Mouse (Mus musculus) liver, embryonic 14.5 days (tissue): ENCODE results near the gene Ppp6r3. TPM values are rescaled to one million over a fixed set of nuclear protein-coding genes. Genes with fewer than 3 reads are reported as not detected.
"Not testable (repeated sequence)": the region's sequence is repeated elsewhere in the genome, so short reads cannot be mapped to it uniquely, and the experiment has no call there.

Experiments
- ATAC-seq: fragments of 200-750 bp; cut with Nextera tagmentation; 2 replicates; pipeline ENCODE4 v1.8.0; 2017; ENCODE audit warnings: moderate number of reproducible peaks, mild to moderate bottlenecking, moderate library complexity; ENCODE audit not compliant: insufficient read depth
- DNase-seq, 3 experiments: peaks; one replicate each; pipeline ENCODE4 v3.0.0-alpha.2; 2012 to 2013; ENCODE audit warnings: low read depth in 3 of 3, low spot score in 3 of 3
- H3K27ac ChIP-seq: fragments of 300-500 bp; sonication (generic); 2 replicates; pipeline ENCODE4 v1.5.1; 2014; ENCODE audit warnings: moderate library complexity, mild to moderate bottlenecking, control low read depth, inconsistent platforms
- H3K27me3 ChIP-seq: fragments of 300-500 bp; sonication (generic); 2 replicates; pipeline ENCODE4 v1.6.1; 2014; ENCODE audit warnings: mild to moderate bottlenecking, low read length, moderate library complexity; ENCODE audit not compliant: control insufficient read depth, insufficient read depth
- H3K36me3 ChIP-seq: fragments of 300-500 bp; sonication (generic); replicated peaks from 2 replicates; pipeline ENCODE4 v1.6.1; 2014; ENCODE audit warnings: low read depth; ENCODE audit not compliant: control insufficient read depth, insufficient read depth
- H3K4me1 ChIP-seq, 2 experiments: fragments of 200-500 bp in 1 of 2; fragments of 300-500 bp in 1 of 2; sonication (generic) in 1 of 2; replicated peaks; 2 replicates each; pipeline ENCODE4 v1.6.1; 2012 to 2014; ENCODE audit warnings: antibody characterized with exemption in 1 of 2, inconsistent platforms in 1 of 2, low read length in 1 of 2; ENCODE audit not compliant: control insufficient read depth in 2 of 2, insufficient read depth in 2 of 2
- H3K4me2 ChIP-seq: fragments of 300-500 bp; sonication (generic); 2 replicates; pipeline ENCODE4 v1.6.1; 2014; ENCODE audit warnings: low read depth, mild to moderate bottlenecking, control low read depth, moderate library complexity
- H3K4me3 ChIP-seq, 2 experiments: fragments of 200-500 bp in 1 of 2; fragments of 300-500 bp in 1 of 2; sonication (generic) in 1 of 2; 2 replicates each; pipeline ENCODE4 v1.5.1; 2012 to 2014; ENCODE audit warnings: low read depth in 2 of 2, low read length in 2 of 2, mild to moderate bottlenecking in 2 of 2, control low read depth in 1 of 2, inconsistent platforms in 1 of 2, moderate library complexity in 1 of 2; ENCODE audit not compliant: insufficient read depth in 1 of 2
- H3K9ac ChIP-seq: fragments of 300-500 bp; sonication (generic); replicated peaks from 2 replicates; pipeline ENCODE4 v1.6.1; 2014; ENCODE audit warnings: mild to moderate bottlenecking, control low read depth, moderate library complexity
- H3K9me3 ChIP-seq: fragments of 300-500 bp; sonication (generic); 2 replicates; pipeline ENCODE4 v1.6.1; 2016; ENCODE audit warnings: low read length, mixed read lengths; ENCODE audit not compliant: control insufficient read depth
- CTCF ChIP-seq: IDR thresholded peaks from 2 replicates; pipeline ENCODE4 v1.5.1; 2016; ENCODE audit warnings: antibody characterized with exemption, low read depth, control low read depth
- EP300 ChIP-seq: IDR thresholded peaks from 2 replicates; pipeline ENCODE4 v1.6.1; 2016; ENCODE audit warnings: antibody characterized with exemption, low read depth
- WGBS: fragments of 180-500 bp; shearing (Covaris S2); extraction: QIAGEN DNeasy Blood & Tissue Kit; methylation state at CpG from one replicate; pipeline ENCODE4 v1.1.7; 2014; ENCODE audit not compliant: insufficient replicate concordance; 5-methylcytosine and 5-hydroxymethylcytosine counted together
- polyA plus RNA-seq, 2 experiments: library from polyadenylated mRNA; depleted of rRNA in 1 of 2; stranded (reverse) in 1 of 2; unstranded in 1 of 2; fragments of >200 nt; fragmentation: Nextera tagmentation in 1 of 2; extraction: Ambion mirVana in 1 of 2; gene quantifications; 2 replicates each; pipeline versions ENCODE4 v1.2.1 to v1.2.3; 2012 to 2014

Gene Ppp6r3
- polyA plus RNA-seq, 2 experiments = 22.6 TPM

DNA sequence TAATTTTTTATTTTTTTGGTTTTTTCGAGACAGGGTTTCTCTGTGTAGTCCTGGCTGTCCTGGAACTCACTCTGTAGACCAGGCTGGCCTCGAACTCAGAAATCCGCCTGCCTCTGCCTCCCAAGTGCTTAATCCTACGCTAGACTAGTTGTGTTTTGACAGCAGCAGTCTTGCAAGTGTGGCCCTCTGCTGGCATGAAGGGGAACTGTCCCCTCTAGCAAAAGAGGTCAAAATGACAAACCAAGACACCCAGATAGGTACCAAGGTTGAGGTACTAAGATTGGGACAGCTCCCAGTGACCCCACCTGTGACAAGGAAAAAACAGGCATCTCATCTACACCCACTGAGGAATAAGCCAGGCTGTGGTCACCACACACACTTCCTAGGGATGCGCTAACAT, 12.2 kb upstream of the Ppp6r3 start:
- not testable (repeated sequence) for ATAC-seq, H3K4me3 ChIP-seq, H3K27ac ChIP-seq, H3K36me3 ChIP-seq, H3K9ac ChIP-seq, H3K4me2 ChIP-seq, DNase-seq, H3K9me3 ChIP-seq, H3K27me3 ChIP-seq
- TF ChIP-seq CTCF = peak; percentile 85
- H3K4me1 ChIP-seq = peaks cover 8 to 17% of the 10 kb centered on the region in 2 experiments
- WGBS = 69% methylated on average over 5 of the region's 5 CpGs

DNA sequence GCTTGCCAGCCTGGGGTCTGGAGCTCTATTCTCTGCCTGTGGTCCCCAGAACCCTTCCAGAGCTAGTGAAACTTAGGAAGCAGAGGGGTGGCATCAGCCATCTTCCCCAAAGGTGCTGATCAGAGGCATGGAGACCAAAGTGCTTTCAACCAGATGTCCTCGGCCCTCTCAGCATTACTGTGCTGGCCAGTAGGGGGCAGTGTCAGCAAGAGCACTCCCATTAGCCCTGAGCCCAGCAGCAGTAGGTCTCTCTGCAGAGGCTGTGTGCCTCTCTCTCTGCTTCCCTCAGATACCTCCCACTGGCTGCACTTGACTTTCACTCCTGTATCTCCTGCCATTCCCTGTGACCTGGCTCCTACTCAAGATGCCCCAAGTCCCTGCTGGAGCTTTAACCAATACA, 11.0 kb upstream of the Ppp6r3 start:
- ATAC-seq (no peak), DNase-seq (no peak)
- no peak for TF ChIP-seq EP300
- peak; percentile 97 for TF ChIP-seq CTCF

DNA sequence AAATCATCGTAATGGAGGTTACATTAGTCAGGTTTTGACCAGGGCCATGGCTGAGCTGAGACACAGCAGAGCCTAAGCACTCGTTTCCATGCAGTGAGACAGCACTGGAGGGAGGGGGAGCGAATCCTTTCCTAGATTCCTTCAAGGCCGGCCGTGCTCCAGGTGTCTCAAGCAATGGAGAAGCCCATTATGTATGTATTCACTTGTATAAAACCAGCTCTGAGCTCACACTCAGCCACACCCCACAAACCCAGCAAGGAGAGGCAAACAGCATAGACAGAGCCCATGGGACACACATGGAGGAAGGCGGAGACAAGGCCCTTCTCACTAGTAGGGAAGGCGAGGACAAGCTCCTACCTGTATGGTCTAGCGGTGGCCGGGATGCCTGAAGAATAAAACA, 10.5 kb upstream of the Ppp6r3 start:
- 86% methylated on average over 9 of the region's 9 CpGs for WGBS
- Histone ChIP-seq H3K9ac (no peak overlapping the region), H3K9me3 (no peaks in the 10 kb centered on the region), H3K4me3 (no peak overlapping the region), H3K27ac (no peak overlapping the region), H3K4me2 (no peak overlapping the region), H3K4me1 (peaks cover 8 to 17% of the 10 kb centered on the region in 2 experiments), H3K27me3 (no peaks in the 10 kb centered on the region), H3K36me3 (no peaks in the 10 kb centered on the region)
- TF ChIP-seq EP300 (no peak), CTCF (no peak)
- ATAC-seq (no peak), DNase-seq (no peak)

More for the DNA sequence above, 11.0 kb upstream of the Ppp6r3 start:
- 21% methylated on average over 1 of the region's 1 CpGs for WGBS
- H3K36me3 ChIP-seq = no peaks in the 10 kb centered on the region
- H3K4me1 ChIP-seq = peaks cover 8 to 17% of the 10 kb centered on the region in 2 experiments
- no peak overlapping the region for H3K27ac ChIP-seq
- H3K9me3 ChIP-seq = no peaks in the 10 kb centered on the region
- no peak overlapping the region for H3K4me2 ChIP-seq
- no peak overlapping the region for H3K4me3 ChIP-seq
- no peak overlapping the region for H3K9ac ChIP-seq
- no peaks in the 10 kb centered on the region for H3K27me3 ChIP-seq

DNA sequence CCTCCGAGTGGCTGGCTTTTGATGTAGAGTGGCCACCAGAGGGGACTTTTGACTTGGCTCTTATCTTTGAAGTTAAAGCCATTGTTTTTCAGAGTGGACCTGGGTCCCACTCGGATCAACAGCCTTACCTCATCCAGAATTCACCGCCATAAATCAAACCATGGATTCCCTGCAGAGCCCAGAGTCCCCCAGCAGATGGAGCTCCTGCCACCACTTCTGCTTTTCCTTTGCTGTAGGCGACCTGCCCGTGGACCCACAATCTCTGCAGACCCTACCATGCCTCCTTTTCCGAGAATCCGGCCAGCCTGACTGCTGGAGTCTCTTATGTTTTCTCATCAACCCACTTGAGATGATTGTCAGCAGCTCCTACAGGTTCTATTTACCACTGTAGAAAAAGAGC, 5.8 kb upstream of the Ppp6r3 start:
- Histone ChIP-seq H3K4me1 (peaks cover 7 to 19% of the 10 kb centered on the region in 2 experiments), H3K4me3 (no peak overlapping the region), H3K9ac (no peak overlapping the region), H3K4me2 (no peak overlapping the region), H3K9me3 (no peaks in the 10 kb centered on the region), H3K27me3 (no peaks in the 10 kb centered on the region), H3K36me3 (no peaks in the 10 kb centered on the region), H3K27ac (no peak overlapping the region)
- 16% methylated on average over 7 of the region's 7 CpGs for WGBS
- no peak for ATAC-seq
- no peak for DNase-seq
- peak; percentile 79 for TF ChIP-seq CTCF
- no peak for TF ChIP-seq EP300

DNA sequence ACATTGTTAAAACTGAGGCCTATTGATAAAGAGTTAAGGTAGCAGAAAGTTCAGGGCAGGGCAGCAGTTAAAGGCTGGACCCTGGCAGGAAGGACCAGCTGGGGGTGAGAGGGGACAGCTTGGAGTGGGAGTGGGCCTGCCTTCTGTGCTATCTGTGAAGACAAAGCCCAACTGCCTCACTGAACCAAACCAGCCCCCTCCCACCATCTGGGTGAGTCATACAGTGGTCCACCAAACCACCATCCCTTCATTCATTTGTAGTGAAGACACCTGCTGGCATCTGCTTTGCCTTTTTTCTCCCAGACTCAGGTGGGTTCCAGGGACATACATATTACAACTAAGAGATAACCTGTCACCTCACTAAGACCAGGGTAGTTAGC, 2.4 kb upstream of the Ppp6r3 start:
- no peak for ATAC-seq
- DNase-seq = no peak
- Histone ChIP-seq H3K9ac (no peak overlapping the region), H3K27me3 (no peaks in the 10 kb centered on the region), H3K27ac (no peak overlapping the region), H3K4me2 (no peak overlapping the region), H3K4me1 (peaks cover 16 to 24% of the 10 kb centered on the region in 2 experiments), H3K4me3 (no peak overlapping the region), H3K36me3 (no peaks in the 10 kb centered on the region), H3K9me3 (no peaks in the 10 kb centered on the region)
- no peak for TF ChIP-seq CTCF
- TF ChIP-seq EP300 = no peak
